Mouse (Mus musculus) lung, postnatal 14 days (tissue): Measurements from ENCODE around the gene Usp12.

Experiments
- DNase-seq: peaks from one replicate; pipeline ENCODE4 v3.0.0; 2021

The Usp12 gene

GRCm38 (mm10) chr5:146691745-146692144 lies 103.1 kb downstream of the Usp12 start:
- no peak for DNase-seq

DNA sequence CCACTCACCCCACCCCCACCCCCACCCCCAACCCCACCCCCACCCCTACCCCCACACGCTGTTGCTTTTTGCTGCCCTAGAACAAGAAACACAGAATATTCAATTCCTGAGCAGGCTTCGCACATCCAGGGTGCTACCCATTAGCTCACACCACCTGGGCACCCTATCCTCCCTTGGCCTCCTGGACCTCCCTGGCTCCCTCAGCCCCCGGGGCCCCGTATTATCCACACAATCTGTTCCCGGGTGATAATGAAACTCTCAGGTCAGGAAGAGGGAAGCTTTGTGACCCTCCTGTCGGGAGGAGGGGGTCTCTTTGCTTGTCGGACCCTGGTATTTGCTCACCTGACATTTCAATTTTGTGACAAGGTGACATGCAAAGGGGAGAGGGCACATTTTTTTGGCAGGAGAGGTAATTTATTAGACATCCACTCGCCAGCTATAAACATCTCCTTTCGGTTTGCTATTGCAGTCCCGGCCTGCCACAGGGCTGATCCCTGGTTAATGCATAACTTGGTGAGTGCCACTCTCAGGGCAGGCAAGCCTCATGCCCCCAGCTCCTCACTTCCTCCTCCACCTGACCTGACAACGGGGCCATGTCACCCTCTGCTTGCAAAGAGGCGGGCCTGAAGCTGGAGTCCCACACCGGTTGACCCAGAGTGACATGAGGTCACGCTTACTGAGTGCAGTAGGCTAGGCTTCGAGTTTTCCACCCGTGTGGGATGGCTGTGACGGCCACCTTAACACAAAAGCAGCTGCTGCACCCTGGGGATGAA lies 107.1 kb downstream of the Usp12 start:
- peak; percentile 56 for DNase-seq

DNA sequence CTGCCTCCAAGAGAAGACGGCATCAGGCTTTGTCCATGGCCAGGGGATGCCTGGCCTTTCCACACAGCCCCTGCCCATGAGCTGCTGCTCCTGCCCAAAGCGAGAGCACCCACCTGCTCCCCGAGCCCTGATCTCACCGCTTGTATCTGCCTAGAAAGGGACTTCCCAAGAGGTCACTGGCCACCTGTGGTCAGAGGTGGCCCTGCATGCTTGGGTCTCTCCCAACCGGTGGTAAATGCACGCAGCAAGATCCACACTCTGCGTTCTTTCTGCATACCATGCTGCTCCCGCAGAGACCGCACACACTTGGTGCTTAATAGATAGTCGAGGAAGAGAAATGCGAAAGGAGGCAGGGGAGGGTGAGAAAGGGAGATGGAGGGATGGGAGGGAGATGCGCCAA lies 107.9 kb downstream of the Usp12 start:
- DNase-seq = no peak
